Mouse (Mus musculus) urinary bladder, adult 18-20 months (tissue): Measurements from ENCODE around the gene Lrit2.

Source experiments
- DNase-seq, 2 experiments: peaks; one replicate each; pipeline ENCODE4 v3.0.0; 2022; ENCODE audit warnings: low spot score in 2 of 2, mixed read lengths in 2 of 2

Lrit2 gene

GRCm38 (mm10) chr14:37111371-37111770 is 43.6 kb downstream of the Lrit2 start:
- no peak for DNase-seq

GRCm38 (mm10) chr14:37112931-37113330 is 45.2 kb downstream of the Lrit2 start:
- DNase-seq, result no peak

- DNase-seq, result no peak
Observed at GRCm38 (mm10) chr14:37113922-37114321, 46.2 kb downstream of the Lrit2 start, which contains the start of gene 2610528A11Rik. Gene 2610528A11Rik (minus strand): TSS chr14:37114022.

GRCm38 (mm10) chr14:37119233-37119632 is 51.5 kb downstream of the Lrit2 start:
- DNase-seq, result no peak
